Mouse (Mus musculus) cerebellum, postnatal 4 days (tissue): ENCODE results near the gene Olfr390.

Source experiments
- DNase-seq, 2 experiments: peaks; one replicate each; pipeline ENCODE4 v3.0.0; 2022; ENCODE audit warnings: low spot score in 2 of 2, mixed read lengths in 1 of 2

Gene Olfr390

DNA sequence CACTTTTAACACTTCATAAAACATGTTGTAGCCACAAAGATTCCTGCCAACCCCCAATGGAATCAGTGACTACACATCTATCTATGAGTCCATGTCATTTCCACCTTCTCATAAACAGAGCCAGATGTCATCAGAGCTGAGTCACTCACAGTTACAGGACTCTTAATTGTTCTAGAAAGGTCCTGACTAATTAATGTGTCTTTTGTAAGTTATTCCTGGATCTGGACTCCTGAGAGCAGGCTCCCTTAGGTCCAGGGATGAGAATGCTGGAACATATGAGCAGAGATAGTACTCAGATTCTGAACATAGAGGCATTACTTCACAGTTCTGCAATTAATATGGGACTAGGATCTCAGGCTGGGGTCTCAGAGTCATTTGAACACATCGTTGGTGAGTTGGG, at the start of gene Olfr390:
Olfr390 (plus strand) TSS at position 301 of the 400 bp plus-strand sequence.
- no peak for DNase-seq

- no peak for DNase-seq
Observed at GRCm38 (mm10) chr11:73759115-73759514, 23.6 kb upstream of the Olfr390 start.

DNA sequence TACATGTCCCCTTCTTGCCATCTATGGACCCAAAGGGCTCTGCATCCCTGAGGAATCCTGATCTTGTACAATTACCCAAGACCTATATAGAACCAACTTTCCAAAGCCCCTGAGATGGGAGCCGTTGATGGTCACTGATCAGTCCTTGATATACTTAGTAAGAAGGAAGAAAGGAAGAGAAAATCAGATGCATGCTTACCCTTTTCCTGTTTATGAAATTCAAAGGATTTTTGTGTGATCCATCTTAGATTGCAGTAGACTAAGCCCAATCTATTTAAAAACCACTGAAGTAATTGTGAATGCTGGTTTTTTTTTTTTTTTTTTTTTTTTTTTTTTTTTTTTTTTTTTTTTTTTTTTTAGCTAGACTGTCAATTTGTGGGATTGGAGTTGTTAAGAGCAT, 2.2 kb upstream of the Olfr390 start, which contains the start of gene Olfr389:
Olfr389 (minus strand) TSS at position 101 of the 400 bp plus-strand sequence.
- DNase-seq: no peak

- DNase-seq: no peak
Observed at GRCm38 (mm10) chr11:73802952-73803351, 20.2 kb downstream of the Olfr390 start, which contains the start of gene Olfr391-ps. Olfr391-ps (minus strand) TSS chr11:73803052.

GRCm38 (mm10) chr11:73816949-73817348, 34.2 kb downstream of the Olfr390 start, which contains the start of gene Olfr392:
Olfr392 (minus strand) TSS chr11:73817049.
- DNase-seq: no peak
